Mouse (Mus musculus): Measurements from ENCODE around the gene Usp2.

The Usp2 gene

DNA sequence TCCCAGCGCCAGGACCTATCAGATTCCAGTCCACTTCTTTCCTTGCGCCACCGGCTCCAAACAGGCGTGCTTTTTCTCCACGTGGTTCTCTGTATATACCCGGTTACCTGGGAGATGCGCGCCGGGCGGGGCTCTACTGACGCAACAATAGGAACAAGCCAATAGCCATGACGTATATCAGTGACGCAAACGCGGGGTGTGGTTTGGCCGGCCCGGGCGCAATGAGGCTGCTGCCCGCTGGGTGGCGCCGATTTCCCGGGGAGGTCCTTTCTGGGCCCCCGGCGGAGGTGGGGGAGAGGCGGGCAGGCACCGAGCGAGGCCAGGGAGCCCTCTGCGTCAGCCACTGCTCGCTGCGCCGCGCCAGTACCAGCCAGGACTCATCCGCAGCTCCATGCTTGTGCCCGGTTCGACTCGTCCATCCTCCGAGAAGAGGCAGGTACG is at the start of gene Usp2:
Usp2 (plus strand) TSS at position 237 of the 441 bp plus-strand sequence.
- peak; percentile 99 to 100 for DNase-seq

DNA sequence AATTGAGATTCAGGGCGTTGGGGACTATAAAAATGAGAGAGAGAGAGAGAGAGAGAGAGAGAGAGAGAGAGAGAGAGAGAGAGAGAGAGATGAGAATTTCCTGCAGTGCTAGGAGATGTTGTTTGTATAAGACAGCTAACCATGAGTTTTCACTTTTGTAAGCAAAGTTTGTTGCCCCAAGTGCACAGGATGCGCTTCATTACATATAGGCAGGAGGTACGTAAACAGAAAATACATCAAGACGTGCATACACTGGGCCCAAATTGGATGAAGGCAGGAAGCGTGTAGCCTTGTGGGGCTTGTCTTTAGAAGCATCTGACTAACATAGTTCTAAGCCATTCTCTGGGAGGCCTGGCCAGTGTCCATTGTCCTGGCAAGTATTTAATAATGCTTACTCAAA is 49.0 kb upstream of the Usp2 start:
- DNase-seq = no peak

DNA sequence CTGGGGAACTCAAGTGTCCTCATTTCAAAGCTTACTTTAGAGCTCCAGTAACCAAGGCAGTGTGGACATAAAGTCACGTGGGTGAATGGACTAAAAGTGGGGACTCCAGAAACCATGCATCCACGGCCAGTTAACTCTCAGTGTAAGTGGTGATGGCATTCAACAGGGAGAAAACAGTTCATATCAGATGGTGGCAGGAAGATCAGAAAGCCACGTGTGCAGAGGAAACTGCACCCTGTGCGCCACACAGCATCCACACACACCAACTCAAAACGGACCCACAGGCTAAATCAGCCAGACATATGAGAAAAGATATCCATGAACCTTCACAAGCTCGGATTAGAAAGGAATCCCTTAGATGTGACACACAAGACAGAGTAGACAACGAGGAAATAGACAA is 46.8 kb upstream of the Usp2 start:
- no peak for DNase-seq

DNA sequence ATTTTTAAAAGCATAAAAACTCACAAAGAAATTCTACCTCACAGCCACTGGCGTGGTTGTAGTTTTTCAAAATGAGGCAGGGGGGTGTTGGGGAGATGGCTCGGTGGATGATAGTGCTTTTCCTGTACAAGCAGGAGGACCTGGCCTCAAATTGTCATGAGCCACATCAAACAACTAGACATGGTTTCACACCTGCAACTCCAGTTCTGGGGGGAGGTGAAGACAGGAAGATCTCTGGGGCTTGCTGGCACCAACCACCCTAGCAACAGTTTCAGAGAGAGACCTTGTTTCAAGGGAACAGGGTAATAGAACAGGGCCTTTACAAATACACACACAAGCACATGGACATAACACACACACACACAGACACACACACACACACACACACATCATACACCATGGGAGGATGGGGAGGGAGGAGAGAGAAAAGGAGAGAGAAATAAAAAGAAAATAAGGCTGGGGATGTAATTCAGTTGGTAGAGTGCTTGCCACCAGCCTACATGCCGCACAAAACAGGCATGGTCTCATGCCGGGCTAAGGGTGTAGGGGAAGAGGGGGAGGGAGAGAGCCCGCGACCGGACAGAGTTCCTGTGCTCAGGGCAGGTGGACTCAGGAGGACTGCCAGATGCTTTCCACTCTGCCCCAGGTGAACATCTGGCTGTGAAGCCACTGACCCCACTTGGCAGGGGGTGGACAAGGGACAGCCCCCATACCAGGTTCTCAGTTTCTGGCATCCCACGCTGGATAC is 44.5 kb upstream of the Usp2 start:
- DNase-seq = no peak

DNA sequence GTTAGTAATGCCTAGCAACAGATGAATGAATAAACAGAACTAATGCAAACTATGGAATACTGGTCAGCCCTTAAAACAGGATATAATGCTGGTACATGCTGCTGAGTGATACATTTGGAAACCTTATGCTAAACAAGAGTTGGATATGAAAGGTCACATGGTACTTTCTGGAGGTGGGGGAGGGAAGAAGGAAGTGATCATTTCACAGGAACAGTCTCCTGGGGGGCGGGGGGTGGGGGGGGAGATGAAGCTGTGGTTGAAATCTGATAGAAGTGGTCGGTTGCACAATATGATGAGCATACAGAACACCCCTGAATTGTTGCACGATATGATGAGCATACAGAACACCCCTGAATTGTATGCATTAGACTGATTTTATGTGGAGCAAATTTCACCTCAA is 42.7 kb upstream of the Usp2 start:
- no peak for DNase-seq

DNA sequence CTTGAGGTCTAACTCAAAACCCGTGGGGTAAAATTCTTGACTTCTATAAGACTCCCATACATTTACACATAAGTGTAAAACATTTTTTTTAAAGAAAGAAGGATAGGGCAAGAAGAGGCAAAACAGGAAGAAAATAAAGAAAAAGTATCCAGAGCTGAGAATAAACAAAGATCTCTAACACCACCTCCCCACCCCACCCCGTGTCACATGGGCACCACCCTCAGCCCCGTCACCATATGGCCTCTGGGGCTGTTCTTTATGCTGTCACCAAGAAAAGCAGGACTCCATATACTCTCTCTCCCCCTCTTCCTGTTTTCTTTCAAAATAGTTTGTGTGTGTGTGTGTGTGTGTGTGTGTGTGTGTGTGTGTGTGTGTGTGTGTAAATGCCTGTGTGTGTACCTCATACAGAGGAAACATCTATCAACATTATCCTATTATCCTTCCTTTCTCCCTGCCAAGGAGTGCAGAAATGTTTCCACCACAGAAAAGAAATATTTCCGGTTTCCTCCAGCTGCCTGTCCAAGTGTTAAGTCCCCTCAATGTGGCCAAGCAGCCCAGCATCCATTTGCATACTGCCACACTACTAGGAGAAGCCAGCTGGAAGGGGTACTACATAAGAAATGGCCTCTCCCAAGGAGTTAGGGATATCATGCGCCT is 37.1 kb upstream of the Usp2 start:
- DNase-seq = peak in 1 of 2 experiments; percentile 10

DNA sequence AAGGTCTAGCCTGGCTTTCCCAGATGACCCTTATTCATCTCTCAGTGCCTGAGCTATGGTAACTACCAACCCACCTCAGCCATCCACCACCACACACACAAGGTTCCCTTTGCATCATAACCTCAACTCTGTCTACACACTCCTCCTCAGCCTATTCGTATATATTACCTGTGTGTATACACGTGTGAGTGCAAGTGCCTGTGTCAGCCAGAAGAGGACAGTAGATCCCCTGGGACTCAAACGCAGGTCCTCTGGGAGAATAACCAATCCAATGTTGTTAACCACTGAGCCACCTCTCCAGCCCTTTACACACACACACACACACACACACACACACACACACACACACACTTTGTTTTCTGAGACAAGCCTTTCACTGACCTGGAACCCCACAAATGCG is 36.2 kb upstream of the Usp2 start:
- no peak for DNase-seq

DNA sequence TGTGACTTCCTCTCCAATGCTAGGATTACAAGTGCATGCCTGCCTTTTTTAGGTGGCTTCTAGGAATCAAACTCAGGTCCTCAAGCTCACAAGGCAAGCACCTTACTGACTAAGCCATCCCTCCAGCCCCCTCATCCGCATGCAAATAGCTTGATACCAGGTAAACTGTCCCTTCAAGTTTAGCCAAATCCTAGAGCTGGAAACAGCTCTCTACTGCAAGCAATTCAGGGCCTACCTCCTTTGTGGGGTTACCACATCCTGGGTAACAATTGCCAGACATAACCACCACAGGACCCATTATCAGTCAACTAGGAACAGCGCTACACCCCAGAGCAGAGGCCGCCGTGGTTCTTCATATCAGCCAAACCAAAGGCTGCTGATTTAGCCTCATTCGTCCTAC is 35.7 kb upstream of the Usp2 start:
- DNase-seq = no peak

DNA sequence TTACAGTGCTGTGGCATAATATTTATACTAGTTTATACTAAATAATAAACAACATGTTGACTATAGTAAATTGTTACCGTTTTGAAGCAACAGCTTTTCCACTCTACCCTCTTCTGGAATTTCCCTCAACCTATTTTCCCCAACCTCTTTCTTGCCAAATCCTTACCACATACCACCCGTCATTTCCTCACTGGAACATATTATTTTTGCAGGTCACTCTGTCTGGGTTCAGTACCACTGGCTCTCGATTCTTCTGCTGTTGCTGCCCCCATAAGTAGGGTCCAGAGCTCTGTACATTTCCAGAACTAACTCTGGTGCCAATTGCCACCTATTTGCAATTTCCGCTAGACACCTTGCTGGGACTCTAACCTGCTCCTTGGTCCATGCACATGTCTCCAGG is 34.9 kb upstream of the Usp2 start:
- no peak for DNase-seq

DNA sequence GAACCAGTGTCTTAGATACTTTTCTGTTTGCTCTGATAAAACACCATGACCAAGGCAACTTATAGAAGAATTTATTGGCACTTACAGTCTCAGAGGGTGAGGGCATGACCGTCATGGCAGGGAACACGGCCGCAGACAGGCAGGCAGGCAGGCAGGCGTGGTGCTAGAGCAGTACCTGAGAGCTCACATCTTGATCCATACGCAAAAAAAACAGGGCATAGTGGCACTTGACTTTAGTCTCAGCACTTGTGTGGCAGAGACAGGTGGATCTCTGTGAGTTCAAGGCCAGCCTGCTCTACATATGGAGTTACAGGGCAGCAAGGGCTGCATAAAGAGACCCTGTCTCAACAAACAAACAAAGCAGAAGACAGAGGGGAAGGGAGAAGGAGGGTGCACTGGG is 33.5 kb upstream of the Usp2 start:
- no peak for DNase-seq

DNA sequence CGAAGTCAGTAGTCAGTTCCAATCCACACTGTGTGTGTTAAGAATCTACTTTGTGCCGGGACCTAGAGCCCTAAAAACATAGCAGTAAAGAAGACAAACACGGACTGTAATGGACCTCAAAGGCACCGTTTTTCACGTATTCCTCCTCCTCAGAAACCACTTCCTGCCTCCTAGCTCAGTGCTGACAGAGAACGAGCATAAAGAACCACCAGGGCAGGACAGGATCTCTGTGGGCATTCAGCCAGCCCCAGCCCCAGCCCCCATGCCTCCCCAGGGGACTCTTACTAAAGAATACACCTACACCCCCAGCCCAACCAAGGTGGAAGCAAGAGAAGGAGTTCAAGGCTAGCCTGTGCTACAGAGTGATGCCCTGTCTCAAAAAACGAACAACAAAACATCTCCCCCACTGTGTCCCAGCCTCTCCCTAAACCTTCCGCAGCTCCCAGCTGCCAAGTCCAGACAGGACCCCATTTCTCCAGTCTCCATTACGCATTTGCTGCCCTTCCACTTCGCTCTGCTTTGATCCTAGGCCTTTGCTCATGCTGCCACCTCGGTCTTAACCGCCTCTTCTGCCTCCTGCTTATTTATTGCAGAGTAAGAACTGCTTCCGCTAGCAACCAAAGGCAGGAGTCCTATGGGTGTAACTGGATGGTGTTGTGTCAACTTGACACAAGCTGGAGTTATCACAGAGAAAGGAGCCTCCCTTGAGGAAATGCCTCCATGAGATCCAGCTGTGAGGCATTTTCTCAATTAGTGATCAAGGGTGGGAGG is 32.7 kb upstream of the Usp2 start:
- DNase-seq = no peak

DNA sequence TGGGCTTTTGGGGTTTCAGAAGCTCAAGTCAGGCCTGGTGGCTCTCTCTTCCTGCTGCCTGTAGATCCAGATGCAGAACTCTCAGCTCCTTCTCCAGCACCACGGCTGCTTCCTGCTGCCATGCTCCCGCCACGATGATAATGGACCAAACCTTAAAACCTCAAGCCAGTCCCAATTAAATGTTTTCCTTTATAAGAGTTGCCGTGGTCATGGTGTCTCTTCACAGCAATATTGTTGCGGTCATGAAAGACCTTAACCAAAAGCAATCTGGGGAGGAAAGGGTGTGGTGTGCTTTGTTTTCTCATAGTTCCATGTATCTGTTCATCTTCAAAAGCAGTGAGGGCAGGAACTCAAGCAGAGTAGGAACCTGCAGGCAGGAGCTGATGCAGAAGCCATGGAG is 29.7 kb upstream of the Usp2 start:
- no peak for DNase-seq

DNA sequence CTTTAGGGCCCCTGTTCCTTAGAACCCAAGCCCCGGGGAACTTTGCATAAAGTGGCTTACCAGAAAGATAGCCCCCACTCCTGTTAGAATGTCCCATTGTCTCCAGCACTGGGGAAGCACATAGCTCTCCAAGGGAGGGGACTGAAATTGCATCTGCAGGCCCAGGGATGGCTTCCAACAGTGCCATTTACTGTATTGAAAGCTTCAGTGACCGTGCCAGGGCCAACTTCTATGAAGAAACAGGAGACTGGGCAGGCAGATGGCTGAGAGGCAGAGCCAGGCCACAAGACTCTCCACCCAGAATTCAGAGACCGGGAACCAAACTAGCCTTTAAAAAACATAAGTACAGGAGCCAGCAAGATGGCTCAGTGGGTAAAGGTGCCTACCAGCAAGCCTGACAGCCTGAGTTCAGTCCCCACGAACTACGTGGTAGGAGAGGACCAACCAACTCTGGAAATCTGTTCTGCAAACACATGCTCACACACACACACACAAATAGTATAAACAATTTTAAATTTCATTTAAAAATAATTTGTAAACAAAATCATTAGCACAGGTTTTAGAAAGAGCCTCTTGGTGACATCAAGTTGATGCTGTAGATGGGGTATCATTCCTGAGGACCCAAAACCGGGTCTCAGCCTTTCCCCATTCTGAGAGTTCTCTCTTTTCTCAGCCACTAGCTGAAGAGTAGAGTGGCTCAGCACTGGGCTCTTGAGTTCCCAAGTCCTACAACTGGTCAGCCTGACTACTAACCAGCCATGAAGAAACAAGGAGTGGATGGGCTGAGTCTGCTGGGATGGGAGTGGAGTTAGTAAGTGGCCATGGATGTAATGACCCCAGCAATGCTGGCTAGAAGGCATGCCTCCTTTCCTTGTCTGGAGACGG is 25.1 kb upstream of the Usp2 start:
- no peak for DNase-seq

DNA sequence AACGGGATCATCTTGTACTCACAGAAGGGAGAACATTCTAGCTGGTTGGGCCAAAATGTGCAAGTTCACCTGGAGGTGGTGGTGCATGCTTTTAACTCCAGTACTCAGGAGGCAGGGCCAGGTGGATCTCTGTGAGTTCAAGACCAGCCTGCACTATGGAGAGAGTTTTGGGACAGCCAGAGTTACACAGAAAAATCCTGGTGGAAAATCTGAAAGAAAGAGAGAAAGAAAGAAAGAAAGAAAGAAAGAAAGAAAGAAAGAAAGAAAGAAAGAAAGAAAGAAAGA is 24.5 kb upstream of the Usp2 start:
- DNase-seq = no peak

DNA sequence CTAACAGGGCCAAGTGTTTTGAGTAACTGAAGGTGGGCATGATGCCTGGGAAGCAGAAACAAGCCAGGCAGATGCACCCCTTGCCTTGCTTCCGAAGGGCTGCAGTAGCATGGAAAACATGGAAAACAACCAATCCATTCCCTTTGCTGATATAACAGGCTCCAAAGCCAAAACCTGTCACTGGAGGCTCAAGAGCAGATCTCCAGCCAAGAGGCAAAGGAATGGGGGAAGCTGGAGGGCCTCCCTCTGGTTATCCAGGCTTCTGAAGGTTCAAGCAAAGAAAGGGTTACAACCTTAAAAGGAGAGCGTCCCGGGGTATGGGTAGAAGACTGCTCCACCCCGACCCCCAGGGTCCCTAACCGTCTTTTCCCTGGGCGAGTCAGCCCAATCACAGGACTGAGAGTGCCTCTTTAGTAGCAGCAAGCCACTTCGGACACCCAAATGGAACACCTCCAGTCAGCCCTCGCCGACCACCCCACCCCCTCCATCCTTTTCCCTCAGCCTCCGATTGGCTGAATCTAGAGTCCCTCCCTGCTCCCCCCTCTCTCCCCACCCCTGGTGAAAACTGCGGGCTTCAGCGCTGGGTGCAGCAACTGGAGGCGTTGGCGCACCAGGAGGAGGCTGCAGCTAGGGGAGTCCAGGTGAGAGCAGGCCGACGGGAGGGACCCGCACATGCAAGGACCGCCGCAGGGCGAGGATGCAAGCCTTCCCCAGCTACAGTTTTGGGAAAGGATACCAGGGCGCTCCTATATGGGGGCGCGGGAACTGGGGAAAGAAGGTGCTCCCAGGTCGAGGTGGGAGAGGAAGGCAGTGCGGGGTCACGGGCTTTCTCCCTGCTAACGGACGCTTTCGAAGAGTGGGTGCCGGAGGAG is 23.7 kb upstream of the Usp2 start, which contains the start of gene Thy1:
Thy1 (plus strand) TSS at position 549 of the 872 bp plus-strand sequence.
- DNase-seq = no peak

DNA sequence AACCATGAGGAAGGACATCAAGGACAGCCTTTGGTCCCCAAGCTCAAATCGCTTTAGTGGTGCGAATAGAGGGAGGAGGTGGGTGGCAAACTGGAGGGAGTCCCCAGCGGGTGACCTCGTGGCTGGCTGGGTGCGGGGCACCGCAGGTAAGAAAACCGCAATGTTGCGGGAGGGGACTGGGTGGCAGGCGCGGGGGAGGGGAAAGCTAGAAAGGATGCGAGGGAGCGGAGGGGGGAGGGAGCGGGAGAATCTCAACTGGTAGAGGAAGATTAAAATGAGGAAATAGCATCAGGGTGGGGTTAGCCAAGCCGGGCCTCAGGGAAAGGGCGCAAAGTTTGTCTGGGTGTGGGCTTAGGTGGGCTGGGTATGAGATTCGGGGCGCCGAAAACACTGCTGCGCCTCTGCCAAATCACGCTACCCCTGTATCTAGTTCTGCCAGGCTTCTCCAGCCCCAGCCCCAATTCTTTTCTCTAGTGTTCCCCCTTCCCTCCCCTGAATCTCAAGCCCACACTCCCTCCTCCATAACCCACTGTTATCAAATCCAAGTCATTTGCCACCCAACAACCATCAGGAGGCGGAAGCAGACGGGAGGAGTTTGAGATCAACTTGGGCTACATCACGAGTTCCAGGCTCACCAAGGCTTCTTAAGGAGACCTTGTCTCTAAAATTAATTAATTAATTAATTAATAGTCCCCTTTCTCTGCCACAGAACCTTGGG is 23.0 kb upstream of the Usp2 start:
- no peak for DNase-seq

DNA sequence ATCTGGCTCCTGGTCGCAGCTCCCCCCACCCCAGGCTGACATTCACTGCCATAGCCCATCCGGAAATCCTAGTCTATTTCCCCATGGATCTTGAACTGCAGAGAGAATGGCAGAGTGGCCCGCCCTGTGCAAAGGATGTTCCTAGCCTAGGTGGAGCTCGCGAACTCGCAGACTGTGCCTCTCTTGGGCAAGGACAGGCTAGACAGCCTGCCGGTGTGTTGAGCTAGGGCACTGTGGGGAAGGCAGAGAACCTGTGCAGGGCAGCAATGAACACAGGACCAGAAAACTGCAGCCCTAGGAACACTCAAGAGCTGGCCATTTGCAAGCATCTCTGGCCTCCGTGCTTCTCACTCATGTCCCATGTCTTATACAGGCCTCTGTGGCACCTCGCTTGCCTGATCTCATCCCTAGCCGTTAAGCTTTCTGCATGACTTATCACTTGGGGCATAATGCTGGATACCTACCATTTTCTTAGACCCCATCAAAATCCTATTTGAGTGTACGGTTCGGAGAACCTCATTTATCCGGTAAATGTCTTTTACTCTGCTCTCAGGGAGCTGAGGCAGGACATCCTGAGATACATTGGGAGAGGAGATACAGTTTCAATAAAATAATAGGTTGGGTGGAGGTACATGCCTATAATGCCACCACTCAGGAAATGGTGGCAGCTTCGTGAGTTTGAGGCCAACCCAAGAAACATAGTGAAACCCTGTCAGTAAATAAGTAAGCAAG is 22.2 kb upstream of the Usp2 start:
- no peak for DNase-seq

DNA sequence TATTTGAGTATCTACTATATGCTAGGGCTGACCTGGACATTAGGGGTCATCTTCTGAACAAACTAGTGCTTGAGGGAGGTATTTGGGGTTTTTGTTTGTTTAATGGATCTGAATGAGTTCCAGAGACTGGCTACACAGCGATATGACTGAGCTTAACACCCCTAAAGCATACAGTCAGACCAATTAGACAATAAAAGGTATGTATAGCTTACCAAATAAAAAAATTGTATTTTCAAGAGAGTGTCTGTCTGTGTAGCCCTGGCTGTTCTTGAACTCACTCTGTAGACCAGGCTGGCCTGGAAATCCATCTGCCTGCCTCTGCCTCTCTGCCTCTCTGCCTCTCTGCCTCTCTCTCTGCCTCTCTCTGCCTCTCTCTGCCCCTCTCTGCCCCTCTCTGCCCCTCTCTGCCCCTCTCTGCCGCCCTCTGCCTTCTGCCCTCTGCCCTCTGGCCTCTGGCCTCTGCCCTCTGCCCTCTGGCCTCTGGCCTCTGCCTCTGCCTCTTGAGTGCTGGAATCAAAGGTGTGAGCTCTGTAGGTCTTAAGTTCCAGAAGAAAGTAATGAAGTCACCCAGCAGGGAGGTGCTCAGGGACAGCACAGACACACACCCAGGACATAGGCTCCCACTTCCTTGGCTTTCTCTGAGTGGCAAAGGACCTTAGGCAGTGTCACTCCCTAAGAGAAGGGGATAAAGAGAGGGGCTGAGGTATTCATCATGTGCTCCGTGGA is 21.5 kb upstream of the Usp2 start:
- no peak for DNase-seq

DNA sequence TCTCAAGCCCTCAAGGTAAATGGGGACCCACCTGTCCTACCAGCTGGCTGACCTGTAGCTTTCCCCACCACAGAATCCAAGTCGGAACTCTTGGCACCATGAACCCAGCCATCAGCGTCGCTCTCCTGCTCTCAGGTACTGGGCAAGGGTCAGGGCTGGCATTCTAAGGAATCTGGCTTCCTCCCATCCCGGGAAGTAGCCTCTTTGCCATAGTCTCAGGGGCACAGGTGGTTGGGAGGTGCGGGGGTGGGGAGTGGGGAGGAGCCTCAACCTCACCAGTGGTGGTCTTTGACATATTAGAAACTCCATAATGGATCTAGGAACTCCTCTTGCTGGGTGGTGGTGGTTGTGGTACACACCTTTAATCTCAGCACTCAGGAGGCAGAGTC is 20.9 kb upstream of the Usp2 start:
- no peak for DNase-seq

DNA sequence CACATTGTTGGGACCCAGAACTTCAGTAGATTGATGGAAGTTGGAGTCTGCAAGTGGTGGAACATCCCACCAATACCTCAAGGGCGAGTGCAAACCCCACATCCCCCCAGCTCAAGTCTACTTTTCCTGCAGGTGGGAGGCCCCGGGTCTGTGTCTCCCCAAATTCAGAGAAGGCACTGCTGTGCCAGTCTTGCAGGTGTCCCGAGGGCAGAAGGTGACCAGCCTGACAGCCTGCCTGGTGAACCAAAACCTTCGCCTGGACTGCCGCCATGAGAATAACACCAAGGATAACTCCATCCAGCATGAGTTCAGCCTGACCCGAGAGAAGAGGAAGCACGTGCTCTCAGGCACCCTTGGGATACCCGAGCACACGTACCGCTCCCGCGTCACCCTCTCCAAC is 20.4 kb upstream of the Usp2 start:
- DNase-seq = peak in 1 of 2 experiments; percentile 56

Measured in kidney, postnatal 36 days (tissue).